Mouse (Mus musculus): ENCODE measurements around the gene Calml4.

Gene Calml4

DNA sequence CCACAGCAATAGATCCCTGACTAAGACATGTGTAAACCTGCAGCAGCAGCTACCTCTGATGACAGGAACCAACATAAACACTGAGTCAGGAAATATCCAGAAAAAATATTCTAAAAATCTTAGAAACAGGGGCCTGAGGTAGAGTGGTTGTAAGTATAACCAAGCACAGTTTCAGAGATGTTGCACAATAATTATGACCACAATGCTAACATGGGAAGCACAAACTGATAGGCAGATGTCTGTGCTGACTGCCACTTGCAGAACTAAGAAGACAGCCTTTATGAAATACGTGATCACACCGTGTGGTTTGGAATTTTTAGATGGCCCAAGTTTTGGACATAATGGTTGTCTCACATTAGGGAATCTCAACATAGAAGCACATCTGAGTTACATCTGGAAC, 46.0 kb downstream of the Calml4 start:
- no peak for DNase-seq (ENCODE audit: low read depth)

GRCm38 (mm10) chr9:62905039-62905438, 47.2 kb downstream of the Calml4 start:
- DNase-seq (ENCODE audit: low read depth): no peak

DNA sequence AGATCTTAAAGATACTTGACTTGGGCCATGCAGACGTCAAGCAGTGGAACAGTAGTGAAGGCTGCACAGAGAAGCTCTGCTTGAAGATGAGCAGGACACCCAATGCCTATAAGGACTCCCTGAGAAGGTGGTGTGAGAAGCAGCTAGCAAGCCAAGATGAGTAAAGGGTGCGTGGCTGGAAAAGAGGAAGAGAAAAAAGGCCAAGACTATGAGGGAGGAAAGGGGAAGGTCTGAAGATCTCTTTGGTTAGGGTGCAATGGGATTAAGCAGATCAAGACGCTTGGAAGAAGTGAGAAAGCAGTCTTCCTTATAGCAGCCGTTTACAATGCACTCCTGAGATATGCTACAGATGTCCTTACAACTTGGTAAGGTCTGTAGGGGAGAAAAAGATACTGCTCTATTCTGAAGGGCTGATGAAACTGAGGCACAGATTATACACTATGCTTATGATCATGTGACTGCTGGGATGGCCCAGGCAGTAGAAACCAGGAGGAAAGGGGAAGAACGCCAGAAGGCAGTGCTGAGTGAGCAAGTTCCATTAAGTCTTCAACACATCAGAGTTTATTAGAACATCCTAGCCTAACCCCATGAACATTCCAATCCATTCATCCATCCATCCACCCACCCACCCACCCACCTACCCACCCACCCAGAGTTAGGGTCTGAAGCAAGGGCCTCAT, 55.6 kb downstream of the Calml4 start:
- DNase-seq (ENCODE audit: low read depth): no peak

GRCm38 (mm10) chr9:62917059-62917458, 59.2 kb downstream of the Calml4 start:
- DNase-seq (ENCODE audit: low read depth): no peak

GRCm38 (mm10) chr9:62920877-62921276, 63.0 kb downstream of the Calml4 start:
- no peak for DNase-seq (ENCODE audit: low read depth)

- no peak for DNase-seq (ENCODE audit: low read depth)
Measured at GRCm38 (mm10) chr9:62924886-62925610, 67.2 kb downstream of the Calml4 start.
